Mouse (Mus musculus): ENCODE measurements at regions not wholly inside any gene's neighbourhood (a gene's known extent, or its start where the extent isn't known, plus 50 kb on each side); places are given as distances from the start of the nearest gene placed in this dataset.

- no peaks in the 10 kb centered on the region for H3K9me3 ChIP-seq (ENCODE audit: low read length)
These were observed 73.5 kb upstream of the Ctnnb1 start for GRCm38 (mm10) chr9:120855293-120856050.

GRCm38 (mm10) chr9:120857849-120858510 lies 71.0 kb upstream of the Ctnnb1 start:
- peaks cover 38% of the 10 kb centered on the region for H3K4me1 ChIP-seq (replicated peaks; ENCODE audit: low read depth, low read length)
- H3K4me3 ChIP-seq (replicated peaks; ENCODE audit: low read length): no peak overlapping the region
- no peaks in the 10 kb centered on the region for H3K36me3 ChIP-seq (ENCODE audit: insufficient read depth, low read length)
- TF ChIP-seq CTCF (conservative IDR thresholded peaks at IDR 0.05; ENCODE audit: low read length) (no peak), NANOG (IDR thresholded peaks at IDR 0.05; ENCODE audit: borderline replicate concordance, low read length) (no peak), POU5F1 (IDR thresholded peaks at IDR 0.05; ENCODE audit: borderline replicate concordance, low read length) (no peak)
- H3K27me3 ChIP-seq (ENCODE audit: insufficient read depth, low read length): peaks cover 7% of the 10 kb centered on the region
- H3K9me3 ChIP-seq (ENCODE audit: low read length): no peaks in the 10 kb centered on the region

More at GRCm38 (mm10) chr9:120855293-120856050, 73.5 kb upstream of the Ctnnb1 start:
- Histone ChIP-seq H3K36me3 (ENCODE audit: insufficient read depth, low read length) (no peaks in the 10 kb centered on the region), H3K4me3 (replicated peaks; ENCODE audit: low read length) (no peak overlapping the region), H3K27me3 (ENCODE audit: insufficient read depth, low read length) (no peaks in the 10 kb centered on the region; the same call in 1 of the 2 replicates), H3K4me1 (replicated peaks; ENCODE audit: low read depth, low read length) (peaks cover 45% of the 10 kb centered on the region)
- no peak for TF ChIP-seq NANOG (IDR thresholded peaks at IDR 0.05; ENCODE audit: borderline replicate concordance, low read length)
- no peak for TF ChIP-seq CTCF (conservative IDR thresholded peaks at IDR 0.05; ENCODE audit: low read length)
- no peak for TF ChIP-seq POU5F1 (IDR thresholded peaks at IDR 0.05; ENCODE audit: borderline replicate concordance, low read length)

- Histone ChIP-seq H3K27me3 (ENCODE audit: insufficient read depth, low read length) (peaks cover 22% of the 10 kb centered on the region), H3K4me1 (replicated peaks; ENCODE audit: low read depth, low read length) (peaks cover 7% of the 10 kb centered on the region), H3K36me3 (ENCODE audit: insufficient read depth, low read length) (no peaks in the 10 kb centered on the region), H3K4me3 (replicated peaks; ENCODE audit: low read length) (no peak overlapping the region), H3K9me3 (ENCODE audit: low read length) (no peaks in the 10 kb centered on the region)
- TF ChIP-seq CTCF (conservative IDR thresholded peaks at IDR 0.05; ENCODE audit: low read length) (no peak), POU5F1 (IDR thresholded peaks at IDR 0.05; ENCODE audit: borderline replicate concordance, low read length) (no peak), NANOG (IDR thresholded peaks at IDR 0.05; ENCODE audit: borderline replicate concordance, low read length) (no peak)
These were observed 67.9 kb upstream of the Ctnnb1 start for GRCm38 (mm10) chr9:120860969-120861595.

- H3K27me3 ChIP-seq (ENCODE audit: insufficient read depth, low read length): peaks cover 22% of the 10 kb centered on the region
- H3K4me3 ChIP-seq (replicated peaks; ENCODE audit: low read length): no peak overlapping the region
- no peak for TF ChIP-seq POU5F1 (IDR thresholded peaks at IDR 0.05; ENCODE audit: borderline replicate concordance, low read length)
- no peak for TF ChIP-seq NANOG (IDR thresholded peaks at IDR 0.05; ENCODE audit: borderline replicate concordance, low read length)
- TF ChIP-seq CTCF (conservative IDR thresholded peaks at IDR 0.05; ENCODE audit: low read length): no peak
- H3K36me3 ChIP-seq (ENCODE audit: insufficient read depth, low read length): no peaks in the 10 kb centered on the region
- no peaks in the 10 kb centered on the region for H3K4me1 ChIP-seq (replicated peaks; ENCODE audit: low read depth, low read length)
- H3K9me3 ChIP-seq (ENCODE audit: low read length): no peaks in the 10 kb centered on the region
These were observed 67.1 kb upstream of the Ctnnb1 start for GRCm38 (mm10) chr9:120861788-120862345.

GRCm38 (mm10) chr9:120864410-120864809 lies 64.6 kb upstream of the Ctnnb1 start:
- no peaks in the 10 kb centered on the region for H3K36me3 ChIP-seq (ENCODE audit: insufficient read depth, low read length)
- peaks cover 35% of the 10 kb centered on the region for H3K27me3 ChIP-seq (ENCODE audit: insufficient read depth, low read length)
- no peak for TF ChIP-seq POU5F1 (IDR thresholded peaks at IDR 0.05; ENCODE audit: borderline replicate concordance, low read length)
- no peak for TF ChIP-seq CTCF (conservative IDR thresholded peaks at IDR 0.05; ENCODE audit: low read length)
- TF ChIP-seq NANOG (IDR thresholded peaks at IDR 0.05; ENCODE audit: borderline replicate concordance, low read length): no peak
- peaks cover 3% of the 10 kb centered on the region; the same call in 1 of the 2 replicates for H3K4me1 ChIP-seq (replicated peaks; ENCODE audit: low read depth, low read length)
- no peaks in the 10 kb centered on the region for H3K9me3 ChIP-seq (ENCODE audit: low read length)
- H3K4me3 ChIP-seq (replicated peaks; ENCODE audit: low read length): no peak overlapping the region

- Histone ChIP-seq H3K27me3 (ENCODE audit: insufficient read depth, low read length) (peaks cover 50% of the 10 kb centered on the region), H3K36me3 (ENCODE audit: insufficient read depth, low read length) (no peaks in the 10 kb centered on the region), H3K4me1 (replicated peaks; ENCODE audit: low read depth, low read length) (peaks cover 6% of the 10 kb centered on the region; the same call in 1 of the 2 replicates), H3K4me3 (replicated peaks; ENCODE audit: low read length) (no peak overlapping the region), H3K9me3 (ENCODE audit: low read length) (no peaks in the 10 kb centered on the region)
- no peak for TF ChIP-seq POU5F1 (IDR thresholded peaks at IDR 0.05; ENCODE audit: borderline replicate concordance, low read length)
- TF ChIP-seq CTCF (conservative IDR thresholded peaks at IDR 0.05; ENCODE audit: low read length): no peak
- TF ChIP-seq NANOG (IDR thresholded peaks at IDR 0.05; ENCODE audit: borderline replicate concordance, low read length): no peak
These were observed 62.8 kb upstream of the Ctnnb1 start for GRCm38 (mm10) chr9:120866251-120866650.

- Histone ChIP-seq H3K27me3 (ENCODE audit: insufficient read depth, low read length) (peaks cover 50% of the 10 kb centered on the region), H3K9me3 (ENCODE audit: low read length) (no peaks in the 10 kb centered on the region), H3K36me3 (ENCODE audit: insufficient read depth, low read length) (no peaks in the 10 kb centered on the region), H3K4me3 (replicated peaks; ENCODE audit: low read length) (no peak overlapping the region), H3K4me1 (replicated peaks; ENCODE audit: low read depth, low read length) (peaks cover 6% of the 10 kb centered on the region; the same call in 1 of the 2 replicates)
- TF ChIP-seq NANOG (IDR thresholded peaks at IDR 0.05; ENCODE audit: borderline replicate concordance, low read length): no peak
- TF ChIP-seq POU5F1 (IDR thresholded peaks at IDR 0.05; ENCODE audit: borderline replicate concordance, low read length): no peak
- no peak for TF ChIP-seq CTCF (conservative IDR thresholded peaks at IDR 0.05; ENCODE audit: low read length)
These were observed 62.3 kb upstream of the Ctnnb1 start for GRCm38 (mm10) chr9:120866709-120867108.

- no peak overlapping the region for H3K4me3 ChIP-seq (replicated peaks; ENCODE audit: low read length)
- peaks cover 6% of the 10 kb centered on the region; the same call in 1 of the 2 replicates for H3K4me1 ChIP-seq (replicated peaks; ENCODE audit: low read depth, low read length)
- TF ChIP-seq NANOG (IDR thresholded peaks at IDR 0.05; ENCODE audit: borderline replicate concordance, low read length) (no peak), CTCF (conservative IDR thresholded peaks at IDR 0.05; ENCODE audit: low read length) (no peak), POU5F1 (IDR thresholded peaks at IDR 0.05; ENCODE audit: borderline replicate concordance, low read length) (no peak)
- no peaks in the 10 kb centered on the region for H3K36me3 ChIP-seq (ENCODE audit: insufficient read depth, low read length)
- H3K27me3 ChIP-seq (ENCODE audit: insufficient read depth, low read length): peaks cover 42% of the 10 kb centered on the region
- H3K9me3 ChIP-seq (ENCODE audit: low read length): no peaks in the 10 kb centered on the region
These were observed 61.2 kb upstream of the Ctnnb1 start for GRCm38 (mm10) chr9:120867861-120868260.

All from E14TG2a.4 (cell line).